8 mouse cellular contexts compared by ENCODE assay signal in the genomic region with DNA sequence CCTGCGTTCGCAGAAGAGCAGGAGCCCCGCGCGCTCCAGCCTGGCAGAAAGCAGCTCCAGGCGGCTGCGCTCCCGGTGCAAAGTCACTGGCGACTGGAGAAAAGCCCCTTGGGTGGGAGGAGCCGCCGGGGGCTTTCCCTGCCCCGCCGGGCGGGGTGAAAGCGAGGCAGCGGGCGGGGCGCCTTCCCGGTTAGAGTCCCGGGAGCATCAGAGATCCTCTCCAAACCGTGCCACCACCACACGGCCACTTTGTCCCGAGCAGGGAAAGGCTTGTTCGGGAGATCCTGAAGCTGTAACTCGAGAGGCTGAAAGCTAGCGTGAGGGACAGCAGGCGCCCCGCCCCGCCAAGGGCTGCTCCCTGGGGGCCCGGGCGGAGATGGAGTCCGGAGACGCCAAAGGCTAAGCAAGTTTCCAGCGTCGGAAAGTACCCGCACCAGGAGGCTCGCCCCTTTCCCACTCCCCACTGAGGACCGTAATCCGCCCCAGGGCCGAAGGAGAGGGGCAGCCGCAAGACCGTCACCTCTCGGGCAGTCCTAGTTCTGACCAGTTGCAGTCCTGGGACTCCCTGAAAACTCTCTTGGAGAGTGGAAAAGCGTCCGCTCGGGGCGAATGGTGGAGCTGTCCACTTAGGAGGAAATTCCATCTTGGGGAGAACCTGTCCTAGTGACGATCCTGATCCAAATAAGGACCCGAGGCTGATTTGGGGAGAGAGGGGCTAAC. TPM values are rescaled to one million over a fixed set of nuclear protein-coding genes. Genes with fewer than 3 reads are reported as not detected.
DNase-seq lines count a peak whose midpoint lies in the region; ATAC-seq and TF ChIP-seq lines count a peak whose summit lies in the region.

Ankrd33b (minus strand) TSS at position 246 of the 720 bp plus-strand sequence.

- H3K36me3 ChIP-seq in embryonic facial prominence, embryonic 15.5 days, result no peaks in the 10 kb centered on the region
- H3K36me3 ChIP-seq in heart, embryonic 16.5 days (ENCODE audit: control insufficient read depth, insufficient read depth), result no peaks in the 10 kb centered on the region
- H3K36me3 ChIP-seq in liver, postnatal 0 days (replicated peaks; ENCODE audit: insufficient read depth, low read length), result no peaks in the 10 kb centered on the region
- H3K36me3 ChIP-seq in neural tube, embryonic 15.5 days, result no peaks in the 10 kb centered on the region

- no peak for TF ChIP-seq EP300 in liver, postnatal 0 days (IDR thresholded peaks at IDR 0.05; ENCODE audit: low read depth)

- H3K4me2 ChIP-seq in embryonic facial prominence, embryonic 15.5 days (replicated peaks), result peak within 1 kb of the TSS; percentile 100
- H3K4me2 ChIP-seq in heart, embryonic 16.5 days (ENCODE audit: low read depth, low read length), result peak within 1 kb of the TSS; percentile 98
- H3K4me2 ChIP-seq in liver, postnatal 0 days (ENCODE audit: low read depth, low read length), result peak within 1 kb of the TSS; percentile 95
- H3K4me2 ChIP-seq in neural tube, embryonic 15.5 days, result peak within 1 kb of the TSS; percentile 100

- ATAC-seq in embryonic facial prominence, embryonic 15.5 days (ENCODE audit: insufficient number of reproducible peaks, low FRiP score, low TSS enrichment, low read depth), result no peak
- peak; percentile 68 for ATAC-seq in heart, embryonic 16.5 days (replicated peaks; ENCODE audit: extremely low read depth, insufficient read depth, low FRiP score)
- ATAC-seq in liver, postnatal 0 days, result peak; percentile 42
- peak; percentile 39; the same call in 1 of the 2 replicates for ATAC-seq in neural tube, embryonic 15.5 days (ENCODE audit: low FRiP score)

- under 1% methylated on average over 46 of the region's 49 CpGs for WGBS in embryonic facial prominence, embryonic 15.5 days
- WGBS in heart, embryonic 16.5 days, result under 1% methylated on average over 49 of the region's 49 CpGs
- whole genome bisulfite sequencing in liver, postnatal 0 days (ENCODE audit: insufficient replicate concordance), result under 1% methylated on average over 46 of the region's 49 CpGs
- WGBS in neural tube, embryonic 15.5 days, result under 1% methylated on average over 49 of the region's 49 CpGs

- peaks cover 53% of the 10 kb centered on the region for H3K27me3 ChIP-seq in embryonic facial prominence, embryonic 15.5 days
- peaks cover 20% of the 10 kb centered on the region; the same call in 1 of the 2 replicates for H3K27me3 ChIP-seq in heart, embryonic 16.5 days (ENCODE audit: control insufficient read depth, insufficient read depth, low read length)
- H3K27me3 ChIP-seq in liver, postnatal 0 days (ENCODE audit: insufficient read depth, low read length), result peaks cover 39% of the 10 kb centered on the region
- peaks cover 68% of the 10 kb centered on the region for H3K27me3 ChIP-seq in neural tube, embryonic 15.5 days (replicated peaks)

- peaks cover 31% of the 10 kb centered on the region for H3K4me1 ChIP-seq in embryonic facial prominence, embryonic 15.5 days
- peaks cover 4% of the 10 kb centered on the region; the same call in 1 of the 2 replicates for H3K4me1 ChIP-seq in heart, embryonic 16.5 days (ENCODE audit: control insufficient read depth, insufficient read depth, low read length)
- peaks cover 5% of the 10 kb centered on the region for H3K4me1 ChIP-seq in liver, postnatal 0 days (ENCODE audit: insufficient read depth)
- H3K4me1 ChIP-seq in neural tube, embryonic 15.5 days, result peaks cover 38% of the 10 kb centered on the region

- no peaks in the 10 kb centered on the region for H3K9me3 ChIP-seq in embryonic facial prominence, embryonic 15.5 days (replicated peaks)
- H3K9me3 ChIP-seq in heart, embryonic 16.5 days (replicated peaks; ENCODE audit: control insufficient read depth, low read length), result peaks cover 3% of the 10 kb centered on the region; the same call in 1 of the 2 replicates
- H3K9me3 ChIP-seq in liver, postnatal 0 days (ENCODE audit: low read length), result no peaks in the 10 kb centered on the region
- no peaks in the 10 kb centered on the region for H3K9me3 ChIP-seq in neural tube, embryonic 15.5 days (replicated peaks)

- H3K9ac ChIP-seq in embryonic facial prominence, embryonic 15.5 days, result peak within 1 kb of the TSS; percentile 18
- H3K9ac ChIP-seq in heart, embryonic 16.5 days (ENCODE audit: low read length), result peak within 1 kb of the TSS; percentile 83
- peak within 1 kb of the TSS; percentile 61 for H3K9ac ChIP-seq in liver, postnatal 0 days (replicated peaks)
- peak within 1 kb of the TSS; percentile 47 for H3K9ac ChIP-seq in neural tube, embryonic 15.5 days (replicated peaks)

- TF ChIP-seq CTCF in liver, postnatal 0 days (IDR thresholded peaks at IDR 0.05; ENCODE audit: low read depth), result no peak

- peak within 1 kb of the TSS; percentile 61 for H3K4me3 ChIP-seq in embryonic facial prominence, embryonic 15.5 days (replicated peaks)
- peak within 1 kb of the TSS; percentile 70 for H3K4me3 ChIP-seq in heart, embryonic 16.5 days (ENCODE audit: low read length)
- H3K4me3 ChIP-seq in liver, postnatal 0 days (ENCODE audit: low read depth, low read length), result peak within 1 kb of the TSS; percentile 62
- H3K4me3 ChIP-seq in neural tube, embryonic 15.5 days (replicated peaks), result peak within 1 kb of the TSS; percentile 57

- no peak for DNase-seq in thymus, postnatal 0 days (ENCODE audit: low spot score)
- DNase-seq in thymus, postnatal 14 days, result no peak
- DNase-seq in kidney, postnatal 25 days, result peak; percentile 85 to 92
- DNase-seq in liver, postnatal 0 days, result peak; percentile 51
- no peak for DNase-seq in ovary, postnatal 14 days (ENCODE audit: low spot score)

- H3K27ac ChIP-seq in embryonic facial prominence, embryonic 15.5 days (replicated peaks), result no peak within 1 kb of the TSS
- H3K27ac ChIP-seq in heart, embryonic 16.5 days (ENCODE audit: low read length), result peak within 1 kb of the TSS; percentile 39; the same call in 1 of the 2 replicates
- H3K27ac ChIP-seq in liver, postnatal 0 days (ENCODE audit: low read depth), result peak within 1 kb of the TSS; percentile 29; the same call in 1 of the 2 replicates
- H3K27ac ChIP-seq in neural tube, embryonic 15.5 days (replicated peaks), result no peak within 1 kb of the TSS

RNA-seq across cellular contexts. Expression of gene Ankrd33b, which starts in this region (rescaled TPM):
- polyA plus RNA-seq in thymus, postnatal 0 days (2015; fragmentation: Nextera tagmentation; extraction: Ambion mirVana), result 10.8 and 11.2 TPM in 2 replicates
- polyA plus RNA-seq in embryonic facial prominence, embryonic 15.5 days (2015; fragmentation: Nextera tagmentation; extraction: Ambion mirVana), result 0.80 and 1.1 TPM in 2 replicates
- 4.6 and 5.4 TPM in 2 replicates for polyA plus RNA-seq in heart, embryonic 16.5 days (2015; fragmentation: Nextera tagmentation; extraction: Ambion mirVana)
- polyA plus RNA-seq in liver, postnatal 0 days (2015; fragmentation: Nextera tagmentation; extraction: Ambion mirVana), result 1.8 and 1.9 TPM in 2 replicates
- polyA plus RNA-seq in neural tube, embryonic 15.5 days (2015; fragmentation: Nextera tagmentation; extraction: Ambion mirVana), result 0.70 and 2.6 TPM in 2 replicates

Comparison
In these comparisons a context has a peak if more than half of its experiments do, and no peak if none do; other contexts are left out.
1. DNase-seq: peak in kidney, postnatal 25 days (2 of 2) and liver, postnatal 0 days (single experiment); none in thymus, postnatal 0 days (single experiment), thymus, postnatal 14 days (single experiment) and ovary, postnatal 14 days (single experiment).
2. H3K27ac ChIP-seq: peak in heart, embryonic 16.5 days (single experiment) and liver, postnatal 0 days (single experiment); none in embryonic facial prominence, embryonic 15.5 days (single experiment) and neural tube, embryonic 15.5 days (single experiment).
3. H3K9ac ChIP-seq: peak in every context shown above with its lines; median percentile 83 in heart, embryonic 16.5 days; 61 in liver, postnatal 0 days; 47 in neural tube, embryonic 15.5 days; 18 in embryonic facial prominence, embryonic 15.5 days.
4. Peak in every context shown above with its lines, with median percentiles within 50 percentile points of each other: H3K4me2 ChIP-seq and H3K4me3 ChIP-seq.